Mouse (Mus musculus) spleen, adult 2 months (tissue): ENCODE results near the gene Kmt5b. TPM values are rescaled to one million over a fixed set of nuclear protein-coding genes. Genes with fewer than 3 reads are reported as not detected.

Experiments used
- DNase-seq, 2 experiments: peaks; one replicate each; pipeline versions ENCODE4 v3.0.0 to v3.0.0-alpha.2; 2012 to 2021; ENCODE audit warnings: low spot score in 2 of 2, low read depth in 1 of 2
- H3K27ac ChIP-seq: fragments of 200-500 bp; 2 replicates; pipeline ENCODE4 v1.5.1; 2012; ENCODE audit warnings: low read length, inconsistent platforms; ENCODE audit not compliant: insufficient read depth
- H3K27me3 ChIP-seq: fragments of 200-500 bp; 2 replicates; pipeline ENCODE4 v1.6.1; 2012; ENCODE audit warnings: mild to moderate bottlenecking, moderate library complexity, low read length, inconsistent platforms; ENCODE audit not compliant: control insufficient read depth, insufficient read depth
- H3K36me3 ChIP-seq: fragments of 200-500 bp; 2 replicates; pipeline ENCODE4 v1.6.1; 2012; ENCODE audit warnings: mild to moderate bottlenecking, low read length, inconsistent platforms; ENCODE audit not compliant: control insufficient read depth, insufficient read depth
- H3K4me1 ChIP-seq: fragments of 200-500 bp; 2 replicates; pipeline ENCODE4 v1.6.1; 2011; ENCODE audit warnings: inconsistent platforms; ENCODE audit not compliant: control insufficient read depth, insufficient read depth, insufficient read length
- H3K4me3 ChIP-seq: fragments of 200-500 bp; 2 replicates; pipeline ENCODE4 v1.5.1; 2011; ENCODE audit warnings: mild to moderate bottlenecking, inconsistent platforms; ENCODE audit not compliant: insufficient read depth, insufficient read length; ENCODE audit errors: extremely low read depth
- CTCF ChIP-seq: fragments of 200-500 bp; IDR thresholded peaks from 2 replicates; pipeline ENCODE4 v1.5.1; 2011; ENCODE audit warnings: mild to moderate bottlenecking, inconsistent platforms; ENCODE audit not compliant: insufficient read depth, insufficient read length, insufficient replicate concordance; ENCODE audit errors: extremely low read depth
- POLR2A ChIP-seq: fragments of 200-500 bp; IDR thresholded peaks from 2 replicates; pipeline ENCODE4 v1.6.1; 2011; ENCODE audit warnings: low read depth, low read length, inconsistent platforms
- WGBS: fragments of 180-500 bp; shearing (Covaris S2); methylation state at CpG from one replicate; pipeline ENCODE4 v1.1.7; 2018; 5-methylcytosine and 5-hydroxymethylcytosine counted together
- polyA plus RNA-seq: library from polyadenylated mRNA; depleted of rRNA; stranded (reverse); fragments of >200 nt; gene quantifications from 2 replicates; pipeline ENCODE4 v1.2.3, GENCODE M21; 2012

Kmt5b gene
- polyA plus RNA-seq, 1 experiment: 13.9 TPM

- H3K27ac ChIP-seq: no peak overlapping the region
- TF ChIP-seq POLR2A (no peak), CTCF (no peak)
- no peaks in the 10 kb centered on the region for H3K36me3 ChIP-seq
- H3K27me3 ChIP-seq: no peaks in the 10 kb centered on the region
- 70% methylated on average over 2 of the region's 2 CpGs for WGBS
- DNase-seq: no peak
- no peak overlapping the region for H3K4me3 ChIP-seq
- H3K4me1 ChIP-seq: peaks cover 10% of the 10 kb centered on the region; the same call in 1 of the 2 replicates
These were observed 38.3 kb upstream of the Kmt5b start for GRCm38 (mm10) chr19:3728901-3729300.

- no peaks in the 10 kb centered on the region for H3K27me3 ChIP-seq
- H3K36me3 ChIP-seq: no peaks in the 10 kb centered on the region
- peaks cover 10% of the 10 kb centered on the region; the same call in 1 of the 2 replicates for H3K4me1 ChIP-seq
- 36% methylated on average over 7 of the region's 7 CpGs for WGBS
- H3K4me3 ChIP-seq: no peak overlapping the region
- no peak for TF ChIP-seq POLR2A
- peak overlapping the region; percentile 34 for H3K27ac ChIP-seq
- peak; percentile 41 to 49 for DNase-seq
These were observed 36.2 kb upstream of the Kmt5b start for GRCm38 (mm10) chr19:3730781-3731646.

- Histone ChIP-seq H3K27ac (no peak overlapping the region), H3K4me1 (peaks cover 10% of the 10 kb centered on the region; the same call in 1 of the 2 replicates), H3K4me3 (no peak overlapping the region), H3K27me3 (no peaks in the 10 kb centered on the region), H3K36me3 (no peaks in the 10 kb centered on the region)
- 88% methylated on average over 3 of the region's 3 CpGs for WGBS
- no peak for DNase-seq
- TF ChIP-seq POLR2A (no peak), CTCF (no peak)
These were observed 31.2 kb upstream of the Kmt5b start for GRCm38 (mm10) chr19:3736001-3736400.

GRCm38 (mm10) chr19:3739650-3740049, 27.6 kb upstream of the Kmt5b start:
- H3K27me3 ChIP-seq: no peaks in the 10 kb centered on the region
- no peak for TF ChIP-seq CTCF
- no peak for TF ChIP-seq POLR2A
- no peak overlapping the region for H3K27ac ChIP-seq
- WGBS: 94% methylated on average over 7 of the region's 7 CpGs
- no peaks in the 10 kb centered on the region; the same call in 1 of the 2 replicates for H3K4me1 ChIP-seq
- DNase-seq: no peak
- no peaks in the 10 kb centered on the region for H3K36me3 ChIP-seq
- no peak overlapping the region for H3K4me3 ChIP-seq

DNA sequence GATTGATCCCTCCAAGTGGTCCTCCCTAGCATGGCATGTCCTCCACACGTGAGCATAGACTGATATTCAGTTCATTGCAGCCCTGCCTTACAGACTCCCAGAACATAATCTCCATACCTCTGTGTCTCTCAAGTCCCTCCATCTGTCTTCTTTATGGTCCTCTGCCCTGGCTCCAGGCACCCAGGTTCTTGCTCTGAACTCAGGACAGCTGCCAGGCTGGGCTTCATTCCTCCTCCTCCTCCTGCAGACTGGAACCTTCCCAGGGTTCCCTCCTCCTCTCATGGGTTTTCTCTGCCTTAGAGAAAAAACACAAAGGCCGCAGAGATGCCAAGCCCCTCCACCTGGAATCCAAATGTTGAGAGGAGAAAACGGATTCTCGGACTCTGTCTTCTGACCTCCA, 24.5 kb upstream of the Kmt5b start:
- no peak for DNase-seq
- no peak overlapping the region for H3K4me3 ChIP-seq
- no peak for TF ChIP-seq POLR2A
- no peak for TF ChIP-seq CTCF
- WGBS: 92% methylated on average over 4 of the region's 4 CpGs
- no peaks in the 10 kb centered on the region; the same call in 1 of the 2 replicates for H3K4me1 ChIP-seq
- H3K27ac ChIP-seq: no peak overlapping the region
- H3K27me3 ChIP-seq: no peaks in the 10 kb centered on the region
- H3K36me3 ChIP-seq: no peaks in the 10 kb centered on the region

DNA sequence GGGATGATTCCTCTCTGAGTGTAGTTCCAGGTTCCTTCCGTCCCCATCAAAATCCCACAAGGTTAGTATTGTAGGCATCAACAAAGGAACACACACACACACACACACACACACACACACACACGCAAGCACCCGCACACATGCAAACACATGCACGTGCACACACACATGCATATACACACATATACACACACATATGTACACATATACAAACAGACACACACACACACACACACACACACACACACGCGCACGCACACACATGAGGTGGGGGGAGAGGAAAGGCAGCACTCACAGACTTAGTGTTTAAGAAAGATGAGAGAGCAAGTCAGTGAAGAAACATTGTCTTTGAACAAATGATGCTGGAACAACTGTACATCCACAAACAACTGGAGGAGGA, 23.9 kb upstream of the Kmt5b start:
- Histone ChIP-seq H3K4me1 (no peaks in the 10 kb centered on the region; the same call in 1 of the 2 replicates), H3K27ac (no peak overlapping the region), H3K4me3 (no peak overlapping the region), H3K27me3 (no peaks in the 10 kb centered on the region), H3K36me3 (no peaks in the 10 kb centered on the region)
- no peak for TF ChIP-seq POLR2A
- TF ChIP-seq CTCF: no peak
- DNase-seq: no peak
- WGBS: 91% methylated on average over 7 of the region's 7 CpGs

DNA sequence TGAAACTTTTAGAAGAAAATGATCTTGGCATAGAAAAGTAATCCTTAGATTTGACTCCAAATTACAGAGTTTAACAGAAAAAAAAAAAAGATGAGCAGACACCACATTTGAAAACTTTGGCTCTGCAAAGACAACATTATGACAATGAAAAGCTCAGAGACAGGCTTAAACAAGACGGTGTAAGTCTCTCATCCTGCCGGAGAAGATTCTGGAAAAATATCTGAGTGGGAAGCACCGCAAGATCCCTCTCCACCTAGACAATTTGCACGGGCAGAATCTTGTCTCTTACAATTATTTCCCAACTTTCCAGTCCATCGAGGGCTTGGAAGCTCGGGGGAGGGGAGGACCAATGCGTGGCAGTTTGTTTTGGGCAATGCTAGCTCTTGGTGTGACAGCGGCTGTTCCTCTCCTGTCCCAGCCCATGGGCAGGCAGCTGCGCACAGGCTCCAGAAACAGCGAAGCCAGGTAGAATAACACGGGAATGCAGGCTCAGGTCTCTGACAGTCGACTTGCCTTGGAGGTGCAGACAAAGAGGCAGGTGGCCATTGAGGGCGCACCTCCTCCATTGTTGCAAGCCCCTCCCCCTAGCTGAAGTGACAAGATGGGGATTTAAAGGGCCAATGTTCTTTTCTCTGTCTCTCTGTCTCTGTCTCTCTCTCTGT, 23.2 kb upstream of the Kmt5b start:
- H3K4me3 ChIP-seq: peak overlapping the region; percentile 59
- no peak for DNase-seq
- no peaks in the 10 kb centered on the region for H3K27me3 ChIP-seq
- H3K27ac ChIP-seq: no peak overlapping the region
- TF ChIP-seq POLR2A (no peak), CTCF (no peak)
- 16% methylated on average over 13 of the region's 13 CpGs for WGBS
- no peaks in the 10 kb centered on the region for H3K36me3 ChIP-seq
- no peaks in the 10 kb centered on the region; the same call in 1 of the 2 replicates for H3K4me1 ChIP-seq
